Mouse (Mus musculus): ENCODE data around the gene Ddx58. TPM values are rescaled to one million over a fixed set of nuclear protein-coding genes. Genes with fewer than 3 reads are reported as not detected.

The Ddx58 gene
- polyA plus RNA-seq, 1 experiment, result 13.0 TPM

- DNase-seq (ENCODE audit: low read depth), result no peak
Measured at GRCm38 (mm10) chr4:40234256-40234655, 5.4 kb downstream of the Ddx58 start.

GRCm38 (mm10) chr4:40233062-40233664 lies 6.5 kb downstream of the Ddx58 start:
- no peak for DNase-seq (ENCODE audit: low read depth)

DNA sequence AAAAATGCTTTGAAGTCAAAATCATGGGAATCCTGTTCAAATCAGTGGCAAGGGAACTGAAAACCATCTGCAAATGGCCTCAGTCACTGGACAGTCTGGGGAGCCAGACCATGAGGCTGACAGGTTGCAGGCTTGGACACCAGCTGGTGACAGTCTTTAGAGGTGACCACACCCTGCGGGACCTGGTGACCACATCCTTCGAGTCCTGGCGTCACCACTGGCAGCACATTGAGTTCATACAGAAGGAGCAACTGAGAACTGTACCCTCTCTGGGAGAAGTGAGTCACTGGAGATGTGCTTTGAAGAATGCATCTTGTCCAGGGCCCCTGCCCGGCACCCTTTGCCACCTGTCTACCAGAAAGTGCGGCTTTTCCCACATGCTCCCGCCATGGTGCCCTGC lies 9.9 kb downstream of the Ddx58 start:
- no peak for DNase-seq (ENCODE audit: low read depth)

- DNase-seq (ENCODE audit: low read depth), result no peak
Measured at GRCm38 (mm10) chr4:40227886-40228285, 11.7 kb downstream of the Ddx58 start.

GRCm38 (mm10) chr4:40227131-40227530 lies 12.5 kb downstream of the Ddx58 start:
- no peak for DNase-seq (ENCODE audit: low read depth)

DNA sequence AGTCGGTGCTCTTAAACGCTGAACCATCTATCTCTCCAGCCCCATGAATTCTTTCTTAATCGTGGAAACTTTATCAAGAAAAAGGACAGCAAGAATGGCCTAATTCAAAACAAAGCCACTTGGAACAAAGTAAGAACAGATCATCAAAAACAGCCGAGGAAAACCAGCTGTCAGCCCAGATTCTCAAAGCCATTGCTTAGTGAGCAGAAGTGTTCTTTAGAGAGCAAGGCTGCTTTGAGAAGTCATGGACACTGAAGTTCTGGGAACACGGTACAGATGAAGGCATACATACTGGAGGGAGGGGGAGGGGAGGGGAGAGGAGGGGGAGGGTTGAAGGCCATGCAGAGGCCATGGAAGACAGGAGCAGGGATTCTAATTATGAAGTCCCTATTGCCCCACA lies 13.5 kb downstream of the Ddx58 start:
- DNase-seq (ENCODE audit: low read depth), result no peak

DNA sequence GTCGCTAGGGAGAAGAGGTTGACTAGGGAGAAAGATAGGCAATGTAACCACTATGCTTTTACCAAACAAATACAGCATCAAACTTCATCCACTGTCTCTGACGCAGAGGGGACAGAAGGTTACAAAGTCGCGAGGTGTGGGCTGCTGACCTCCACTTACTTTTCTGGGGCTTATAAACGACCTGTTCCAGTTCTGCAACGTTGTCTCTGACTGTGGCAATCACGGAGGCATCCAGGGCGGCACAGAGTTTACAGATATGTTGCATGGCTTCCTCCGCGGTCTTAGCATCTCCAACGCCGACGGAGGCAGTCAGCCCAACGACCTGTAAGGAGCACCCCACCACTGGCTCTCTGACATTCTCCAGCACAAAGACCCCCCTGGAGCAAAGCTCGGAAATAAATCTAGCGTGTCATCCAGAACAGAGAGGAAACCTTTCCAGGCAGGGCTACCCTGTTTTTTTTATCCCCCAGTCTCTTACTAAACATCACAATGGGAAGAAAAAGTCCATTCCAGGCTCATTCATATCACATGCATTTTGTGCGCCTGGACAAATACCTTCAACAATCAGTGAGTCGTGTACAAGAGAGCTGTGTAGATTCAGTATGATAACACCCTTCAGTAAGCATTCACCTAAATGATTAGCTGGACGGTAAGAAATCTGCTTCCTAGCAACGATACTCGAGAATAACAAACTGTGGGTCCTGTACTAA lies 17.6 kb downstream of the Ddx58 start:
- no peak for DNase-seq (ENCODE audit: low read depth)

GRCm38 (mm10) chr4:40221004-40221760 lies 18.4 kb downstream of the Ddx58 start:
- no peak for DNase-seq (ENCODE audit: low read depth)

DNA sequence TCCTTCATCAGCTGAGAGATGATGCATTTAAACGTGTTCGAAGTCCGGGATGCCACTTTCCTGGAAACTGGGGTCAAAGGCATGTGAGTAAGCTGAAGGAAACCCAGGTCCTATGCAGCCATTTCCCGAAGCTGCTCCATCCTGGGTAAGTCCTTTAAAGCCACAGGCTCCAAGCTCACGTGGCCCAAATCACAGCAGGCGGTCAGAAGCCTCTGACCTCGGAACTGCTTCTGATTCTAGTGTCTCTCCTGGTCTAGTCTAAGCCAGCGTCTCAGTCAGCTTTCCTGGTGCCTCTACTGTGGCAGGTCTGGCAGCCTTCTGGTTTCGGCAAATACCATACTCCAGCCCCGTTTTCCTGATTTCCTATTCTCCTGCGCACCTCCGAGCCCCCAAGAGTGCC lies 19.2 kb downstream of the Ddx58 start:
- DNase-seq (ENCODE audit: low read depth), result no peak

DNA sequence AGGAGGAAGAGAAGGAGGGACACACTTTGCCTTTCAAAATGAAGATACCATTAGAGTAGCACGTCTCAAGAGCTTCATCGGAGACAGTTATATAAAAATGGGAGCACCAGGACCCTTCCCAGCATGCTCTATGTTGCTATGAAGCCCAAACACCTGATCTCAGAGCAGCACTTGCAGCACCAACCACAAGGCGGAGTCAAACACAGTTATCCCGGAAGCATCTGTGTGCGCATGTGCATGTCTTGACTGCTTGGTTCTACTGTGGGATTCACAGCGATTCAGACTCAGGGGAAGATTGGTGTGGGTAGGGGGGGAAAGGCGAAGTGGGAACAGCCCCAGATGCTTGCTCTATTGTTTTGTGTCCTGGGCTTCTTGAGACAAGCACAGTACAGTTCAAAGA lies 21.2 kb downstream of the Ddx58 start:
- no peak for DNase-seq (ENCODE audit: low read depth)

DNA sequence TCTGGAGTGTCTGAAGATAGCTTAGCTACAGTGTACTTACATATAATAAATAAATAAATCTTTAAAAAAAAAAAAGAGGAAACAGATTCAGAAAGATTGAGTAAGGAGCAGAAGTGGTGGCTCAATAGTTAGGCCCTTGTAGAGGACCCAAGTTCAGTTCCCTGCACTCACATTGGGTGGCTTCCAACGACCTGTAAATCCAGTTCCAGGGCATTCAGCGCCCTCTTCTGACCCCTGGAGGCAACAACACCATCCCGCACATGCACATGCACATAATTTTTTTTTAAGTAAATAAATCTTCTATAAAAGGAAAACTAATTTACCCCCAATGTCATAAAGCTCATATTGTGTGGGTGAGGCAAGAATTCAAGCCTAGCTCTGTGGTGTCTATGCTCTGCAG lies 21.7 kb downstream of the Ddx58 start:
- DNase-seq (ENCODE audit: low read depth), result no peak

- no peak for DNase-seq (ENCODE audit: low read depth)
Measured at GRCm38 (mm10) chr4:40212177-40212576, 27.5 kb downstream of the Ddx58 start.

GRCm38 (mm10) chr4:40207701-40208100 lies 31.9 kb downstream of the Ddx58 start:
- no peak for DNase-seq (ENCODE audit: low read depth)

GRCm38 (mm10) chr4:40205231-40205903 lies 34.3 kb downstream of the Ddx58 start:
- DNase-seq (ENCODE audit: low read depth), result peak; percentile 70

DNA sequence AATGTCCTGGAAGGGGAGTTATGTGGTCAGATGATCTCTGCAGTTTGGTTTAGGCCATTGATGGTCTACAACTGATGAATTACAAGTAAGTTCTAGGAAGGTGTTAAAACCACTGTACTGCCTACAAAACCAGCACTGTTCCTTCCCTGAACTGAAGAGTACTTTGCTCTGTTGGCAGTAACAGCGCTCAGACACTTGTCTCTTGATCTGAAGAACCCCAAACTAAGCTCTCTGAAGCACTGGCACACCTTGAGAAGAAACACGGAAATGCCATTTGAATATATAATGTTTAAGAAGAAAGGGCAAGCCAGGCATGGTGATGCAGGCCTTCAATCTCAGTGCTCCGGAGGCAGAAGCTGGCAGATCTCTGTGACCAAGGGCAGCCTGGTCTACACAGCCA lies 35.3 kb downstream of the Ddx58 start:
- DNase-seq (ENCODE audit: low read depth), result no peak

DNA sequence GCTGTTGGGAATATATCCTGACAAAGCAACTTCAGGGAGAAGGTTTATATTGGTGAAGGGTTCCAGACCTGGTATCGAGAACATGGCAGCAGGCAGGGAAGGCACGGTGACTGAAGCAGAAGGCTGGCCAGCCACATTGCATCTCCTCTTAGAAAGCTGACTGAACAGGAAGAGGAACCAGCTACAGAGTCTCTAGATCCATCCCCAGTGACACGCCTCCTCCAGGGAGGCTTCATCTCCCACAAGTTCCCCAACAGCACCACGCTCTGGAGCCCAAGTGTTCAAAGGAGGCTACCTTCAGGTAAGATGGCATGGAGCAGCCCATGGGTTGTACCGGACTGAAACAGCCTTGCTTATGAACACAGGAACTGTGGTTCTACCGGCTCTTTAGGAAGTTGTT lies 37.4 kb downstream of the Ddx58 start:
- no peak for DNase-seq (ENCODE audit: low read depth)

DNA sequence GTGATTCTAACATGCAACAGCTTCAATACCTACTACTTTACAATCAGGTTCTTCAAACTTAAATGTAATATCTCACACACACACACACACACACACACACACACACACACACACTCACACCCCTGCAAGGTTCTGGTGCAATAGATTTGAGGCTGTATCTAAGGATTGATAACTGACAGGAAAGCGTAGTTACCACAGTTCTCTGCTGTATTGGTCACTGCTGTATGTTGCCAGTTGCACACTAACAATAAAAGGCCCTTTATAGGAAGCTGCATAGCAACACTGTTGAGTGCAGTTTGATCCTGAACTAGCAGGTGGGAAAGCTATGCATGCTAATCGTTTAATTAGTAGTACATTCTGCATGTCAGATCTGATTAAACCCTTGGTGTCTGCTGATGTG lies 44.3 kb downstream of the Ddx58 start:
- no peak for DNase-seq (ENCODE audit: low read depth)

DNA sequence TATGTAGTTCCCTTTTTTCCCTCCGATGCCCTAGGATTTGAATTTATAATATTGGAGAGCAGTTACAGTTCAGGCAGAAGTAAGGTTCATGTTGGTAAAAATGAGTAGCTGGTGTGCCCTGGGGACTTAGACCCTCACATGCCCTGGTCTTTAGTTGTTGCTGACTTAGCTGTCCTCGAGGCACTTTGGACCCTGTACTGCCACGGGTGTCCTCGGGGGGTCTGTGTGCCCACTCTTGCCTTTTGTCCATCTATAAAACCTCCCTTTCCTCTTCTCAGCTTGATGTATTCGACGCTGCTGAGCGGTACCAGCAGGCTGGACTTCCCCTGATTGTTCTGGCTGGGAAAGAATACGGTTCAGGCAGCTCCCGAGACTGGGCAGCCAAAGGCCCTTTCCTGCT lies 46.2 kb downstream of the Ddx58 start:
- DNase-seq (ENCODE audit: low read depth), result no peak

- DNase-seq (ENCODE audit: low read depth), result no peak
Measured at GRCm38 (mm10) chr4:40192246-40192645, 47.4 kb downstream of the Ddx58 start.

GRCm38 (mm10) chr4:40187956-40188355 lies 51.7 kb downstream of the Ddx58 start:
- no peak for DNase-seq (ENCODE audit: low read depth)

DNA sequence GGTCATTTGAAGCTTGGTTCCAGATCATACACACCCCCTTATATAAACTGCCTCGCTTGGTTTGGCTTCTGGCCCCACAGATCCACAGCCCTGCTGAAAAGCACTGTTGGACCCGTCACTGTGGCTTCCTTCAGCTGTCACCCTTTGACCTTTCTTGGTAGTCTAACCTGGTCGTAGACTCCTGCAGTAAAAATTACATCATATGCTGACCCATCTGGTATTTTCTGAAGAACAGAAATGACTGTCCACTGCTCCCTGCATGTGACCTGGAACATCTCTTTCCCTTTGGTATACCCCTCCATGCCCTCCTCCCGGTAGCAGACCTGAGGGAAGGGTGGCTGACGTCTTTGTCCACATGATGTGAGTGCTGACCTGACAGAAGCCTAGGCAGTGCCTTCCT lies 55.2 kb downstream of the Ddx58 start:
- DNase-seq (ENCODE audit: low read depth), result no peak

GRCm38 (mm10) chr4:40183781-40184180 lies 55.8 kb downstream of the Ddx58 start:
- no peak for DNase-seq (ENCODE audit: low read depth)

Measured in gonadal fat pad, adult 2 months (tissue).